In the genomic region with DNA sequence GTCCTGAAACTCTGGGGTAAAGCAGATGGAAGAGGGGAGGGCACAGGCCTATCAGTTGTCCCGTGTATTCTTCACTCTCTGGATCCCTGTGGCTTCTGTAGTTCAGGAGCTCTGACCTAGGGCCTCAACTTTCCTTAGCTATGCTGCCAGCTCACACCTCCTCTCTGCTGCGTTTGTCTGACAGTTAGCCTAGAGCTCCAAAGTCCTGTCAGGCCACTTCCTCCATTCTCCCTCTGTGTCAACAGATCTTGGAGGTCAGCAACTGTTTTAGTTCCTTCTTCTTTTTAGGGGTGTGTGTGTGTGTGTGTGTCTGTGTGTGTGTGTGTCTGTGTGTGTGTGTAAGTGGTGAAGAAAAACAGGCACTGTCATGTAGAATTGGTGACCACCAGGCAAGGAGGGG, we compare ENCODE assay signal across 16 mouse cellular contexts.
DNase-seq lines count a peak whose midpoint lies in the region; ATAC-seq lines count a peak whose summit lies in the region.
"Had no signal": no experiment of that assay in that cellular context is flagged by ENCODE, and none has a peak within 500 bp of the region (broad histone marks: within the 10 kb centered on the region; RNA-seq: fewer than 3 reads in every experiment).

No protein-coding gene starts in this region.

- H3K27me3 ChIP-seq in limb, embryonic 10.5 days (ENCODE audit: low read depth, poor library complexity, severe bottlenecking), result no peaks in the 10 kb centered on the region
- H3K27me3 ChIP-seq: heart, embryonic 13.5 days; neural tube, embryonic 15.5 days had no signal

- H3K36me3 ChIP-seq in limb, embryonic 10.5 days, result no peaks in the 10 kb centered on the region
- H3K36me3 ChIP-seq: heart, embryonic 13.5 days; neural tube, embryonic 15.5 days had no signal

- 0 out of 2 replicates have a peak overlapping the region, but pooled peaks have one; percentile 25 for H3K27ac ChIP-seq in limb, embryonic 10.5 days
- H3K27ac ChIP-seq: gastrocnemius, adult 2 months; heart, embryonic 13.5 days; neural tube, embryonic 15.5 days had no signal

- peak; percentile 37 for DNase-seq in layer of hippocampus, adult 9-11 months
- DNase-seq in layer of hippocampus, postnatal 25 days (ENCODE audit: extremely low spot score in 1 of 2, low spot score in 1 of 2), result no peak
- DNase-seq in c-Kit-positive CD71-negative TER-119-negative erythroid progenitor cells, embryonic 14.5 days (ENCODE audit: low read depth), result peak; percentile 17
- DNase-seq in limb, embryonic 10.5 days (ENCODE audit: low spot score), result no peak
- no peak for DNase-seq in thymus, postnatal 4 days
- DNase-seq in left cerebral cortex, postnatal 14 days (ENCODE audit: low spot score in 2 of 2), result no peak
- DNase-seq: adrenal gland, adult 8-10 months; cerebellum, adult 9-11 months; gastrocnemius, adult 2 months; left cerebral cortex, postnatal 4 days; retina, postnatal 1 day had no signal

- no peaks in the 10 kb centered on the region for H3K9me3 ChIP-seq in limb, embryonic 10.5 days (replicated peaks)
- H3K9me3 ChIP-seq: heart, embryonic 13.5 days; neural tube, embryonic 15.5 days had no signal

- H3K4me3 ChIP-seq in limb, embryonic 10.5 days, result no peak overlapping the region
- H3K4me3 ChIP-seq: gastrocnemius, adult 2 months; heart, embryonic 13.5 days; neural tube, embryonic 15.5 days had no signal

- ATAC-seq in monocyte, adult 5-6 weeks (replicated peaks; ENCODE audit: insufficient number of reproducible peaks, low FRiP score, low TSS enrichment, poor library complexity, severe bottlenecking), result peak; percentile 73
- ATAC-seq: CD4-positive, CD25-positive, alpha-beta regulatory T cell, adult 4 months; forebrain, embryonic 16.5 days had no signal

- 40% methylated on average over 2 of the region's 2 CpGs for WGBS in limb, embryonic 10.5 days

- intact Hi-C loops in left cerebral cortex, postnatal 14 days (cut with DNase I), result no loop called here

- H3K4me1 ChIP-seq in limb, embryonic 10.5 days, result peaks cover 17% of the 10 kb centered on the region

Comparison
In these comparisons a context has a peak if more than half of its experiments do, and no peak if none do; other contexts are left out.
1. DNase-seq: peak in layer of hippocampus, adult 9-11 months (single experiment) and c-Kit-positive CD71-negative TER-119-negative erythroid progenitor cells, embryonic 14.5 days (single experiment); none in layer of hippocampus, postnatal 25 days (0 of 2), limb, embryonic 10.5 days (single experiment), thymus, postnatal 4 days (single experiment) and left cerebral cortex, postnatal 14 days (0 of 2).